Mouse (Mus musculus): ENCODE data around the gene Igsf9. TPM values are rescaled to one million over a fixed set of nuclear protein-coding genes. Genes with fewer than 3 reads are reported as not detected.

Igsf9 gene
- polyA plus RNA-seq, 1 experiment, result 2.2 TPM

DNA sequence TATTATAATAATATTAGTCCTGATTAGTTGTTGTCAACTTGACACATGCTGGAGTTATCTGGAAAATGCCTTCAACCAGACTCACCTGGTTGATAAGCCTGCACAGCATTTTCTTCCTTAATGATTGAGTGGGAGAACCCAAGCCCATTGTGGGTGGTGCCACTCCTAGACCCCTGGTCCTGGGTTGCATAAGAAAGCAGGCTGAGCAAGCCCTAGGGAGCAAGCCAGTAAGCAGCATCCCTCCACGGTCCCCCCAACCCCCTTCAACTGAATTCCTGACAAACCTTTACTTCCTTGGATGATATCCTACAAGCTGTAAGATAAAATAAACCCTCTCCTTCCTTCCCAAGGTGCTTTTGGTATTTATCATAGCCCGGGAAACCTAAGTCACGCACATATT, 24.4 kb upstream of the Igsf9 start:
- Histone ChIP-seq H3K27ac (ENCODE audit: insufficient read depth, low read length) (no peak overlapping the region), H3K4me3 (replicated peaks; ENCODE audit: insufficient read depth, low read depth, low read length) (no peak overlapping the region), H3K4me1 (ENCODE audit: control insufficient read depth, insufficient read depth, low read length) (no peaks in the 10 kb centered on the region), H3K27me3 (ENCODE audit: control insufficient read depth, insufficient read depth, low read length) (no peaks in the 10 kb centered on the region)
- no peak for DNase-seq
- 88% methylated on average over 3 of the region's 3 CpGs for WGBS
- TF ChIP-seq CTCF (IDR thresholded peaks at IDR 0.05; ENCODE audit: borderline replicate concordance, insufficient read depth, low read depth, low read length), result no peak
- TF ChIP-seq POLR2A (IDR thresholded peaks at IDR 0.05; ENCODE audit: borderline replicate concordance, insufficient read depth, low read length), result no peak

DNA sequence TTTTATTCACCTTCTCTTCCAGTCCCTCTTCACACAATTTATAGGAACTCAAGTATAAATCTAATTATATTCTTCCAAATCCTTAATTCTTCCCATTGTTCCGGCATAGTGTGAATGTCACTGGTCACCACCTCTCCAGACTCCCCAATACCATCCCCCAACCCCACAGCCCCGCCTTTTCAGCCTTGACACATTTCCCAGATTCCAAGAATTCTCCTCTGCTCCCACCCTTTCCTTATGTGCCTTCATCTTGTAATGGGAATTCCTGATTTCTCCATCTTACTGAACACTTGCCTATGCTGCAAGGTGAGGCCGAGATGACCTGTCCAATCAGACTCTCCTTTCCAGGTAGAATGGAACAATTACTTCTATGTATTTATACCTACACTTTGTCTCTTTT, 23.5 kb upstream of the Igsf9 start:
- no peak for TF ChIP-seq POLR2A (IDR thresholded peaks at IDR 0.05; ENCODE audit: borderline replicate concordance, insufficient read depth, low read length)
- Histone ChIP-seq H3K27me3 (ENCODE audit: control insufficient read depth, insufficient read depth, low read length) (no peaks in the 10 kb centered on the region), H3K4me3 (replicated peaks; ENCODE audit: insufficient read depth, low read depth, low read length) (no peak overlapping the region), H3K27ac (ENCODE audit: insufficient read depth, low read length) (no peak overlapping the region), H3K4me1 (ENCODE audit: control insufficient read depth, insufficient read depth, low read length) (no peaks in the 10 kb centered on the region)
- no peak for DNase-seq
- 82% methylated on average over 3 of the region's 3 CpGs for WGBS

DNA sequence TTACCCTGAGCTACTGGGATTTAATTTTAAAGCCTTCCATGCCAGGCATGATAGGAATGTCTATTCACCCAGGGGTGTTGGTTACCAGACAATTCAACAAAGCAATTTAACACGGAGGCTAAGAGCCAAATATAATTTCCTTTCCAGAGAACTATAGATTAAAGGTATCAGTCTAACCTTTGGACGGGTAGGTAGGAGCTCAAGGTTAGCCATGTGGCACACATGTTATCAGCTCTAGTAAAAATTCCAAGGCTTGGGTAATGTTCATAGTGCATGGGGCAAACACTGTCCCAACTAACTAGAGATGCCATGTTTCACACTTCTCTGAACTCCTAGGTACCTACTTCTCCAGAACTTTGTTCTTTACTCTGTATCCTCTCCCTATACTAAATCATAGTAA, 20.0 kb upstream of the Igsf9 start:
- no peak overlapping the region for H3K27ac ChIP-seq (ENCODE audit: insufficient read depth, low read length)
- H3K4me3 ChIP-seq (replicated peaks; ENCODE audit: insufficient read depth, low read depth, low read length), result no peak overlapping the region
- H3K27me3 ChIP-seq (ENCODE audit: control insufficient read depth, insufficient read depth, low read length), result no peaks in the 10 kb centered on the region; the same call in 1 of the 2 replicates
- H3K4me1 ChIP-seq (ENCODE audit: control insufficient read depth, insufficient read depth, low read length), result no peaks in the 10 kb centered on the region
- no peak for DNase-seq
- TF ChIP-seq POLR2A (IDR thresholded peaks at IDR 0.05; ENCODE audit: borderline replicate concordance, insufficient read depth, low read length), result no peak
- no peak for TF ChIP-seq CTCF (IDR thresholded peaks at IDR 0.05; ENCODE audit: borderline replicate concordance, insufficient read depth, low read depth, low read length)
- 71% methylated on average over 2 of the region's 2 CpGs for WGBS

DNA sequence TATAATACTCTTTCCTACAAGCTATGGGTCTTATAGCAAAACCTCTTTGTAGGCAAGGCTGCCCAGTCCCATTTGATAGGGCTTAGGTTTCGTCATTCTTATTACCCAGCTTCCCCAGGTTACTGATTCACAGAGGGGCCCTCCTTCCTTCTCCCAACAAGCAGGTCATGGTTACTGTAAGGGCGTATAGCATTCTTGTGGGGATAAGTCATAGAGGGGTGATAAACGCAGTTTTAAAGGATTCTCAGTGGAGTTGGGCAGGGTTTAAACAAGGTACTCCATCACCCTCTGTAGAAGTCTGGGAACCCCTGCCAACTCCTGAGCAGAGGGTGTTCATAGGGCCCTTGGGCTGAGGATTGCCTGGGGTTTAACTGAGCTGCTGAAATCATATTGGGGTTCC, 19.1 kb upstream of the Igsf9 start:
- WGBS, result 86% methylated on average over 3 of the region's 3 CpGs
- no peaks in the 10 kb centered on the region; the same call in 1 of the 2 replicates for H3K27me3 ChIP-seq (ENCODE audit: control insufficient read depth, insufficient read depth, low read length)
- no peaks in the 10 kb centered on the region for H3K4me1 ChIP-seq (ENCODE audit: control insufficient read depth, insufficient read depth, low read length)
- no peak for TF ChIP-seq POLR2A (IDR thresholded peaks at IDR 0.05; ENCODE audit: borderline replicate concordance, insufficient read depth, low read length)
- no peak for TF ChIP-seq CTCF (IDR thresholded peaks at IDR 0.05; ENCODE audit: borderline replicate concordance, insufficient read depth, low read depth, low read length)
- no peak overlapping the region for H3K27ac ChIP-seq (ENCODE audit: insufficient read depth, low read length)
- H3K4me3 ChIP-seq (replicated peaks; ENCODE audit: insufficient read depth, low read depth, low read length), result no peak overlapping the region
- no peak for DNase-seq

DNA sequence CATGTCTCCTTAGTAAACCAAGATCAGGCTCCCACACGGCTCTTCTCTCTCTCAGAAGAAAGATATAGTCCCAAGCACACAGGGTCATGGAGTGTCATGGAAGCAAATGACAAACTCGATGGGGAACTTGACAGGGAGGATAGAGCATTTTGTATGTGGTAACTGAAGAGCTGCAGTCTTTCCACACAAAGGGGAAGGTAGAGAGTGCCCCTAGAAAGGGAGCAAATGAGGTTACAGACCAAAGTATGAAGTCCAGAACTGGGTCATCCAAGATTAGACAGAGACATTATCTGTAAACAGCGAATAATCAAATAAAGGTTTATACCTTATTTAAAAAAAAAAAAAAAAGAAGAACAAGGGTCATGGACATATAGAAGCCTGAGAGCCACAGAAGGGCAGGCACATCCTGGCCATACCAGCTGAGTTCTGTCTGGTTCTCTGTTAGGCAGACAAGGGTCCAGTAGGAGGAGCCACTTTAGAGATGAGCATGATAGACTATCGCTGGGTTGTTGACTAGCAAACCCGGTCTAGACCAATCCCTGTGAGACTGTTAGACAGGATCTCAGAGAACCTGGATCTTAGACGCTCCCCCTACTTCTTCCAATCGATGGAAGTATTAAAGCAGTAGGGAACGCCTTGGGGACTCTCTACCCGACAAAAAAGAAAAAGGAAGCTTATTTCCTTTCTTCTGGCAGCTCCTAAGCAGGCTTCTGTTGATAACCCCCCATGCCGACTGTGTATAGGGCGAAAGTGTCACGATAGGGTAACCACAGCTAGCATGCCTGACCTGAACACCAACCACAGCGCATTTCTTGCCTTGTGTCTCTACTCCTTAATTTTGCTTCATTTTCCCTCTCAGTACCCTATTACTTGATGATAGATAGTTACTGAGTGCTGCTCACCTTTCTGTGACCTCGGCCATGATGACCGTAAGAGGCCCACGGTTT, 17.9 kb upstream of the Igsf9 start:
- no peak overlapping the region for H3K27ac ChIP-seq (ENCODE audit: insufficient read depth, low read length)
- no peak overlapping the region for H3K4me3 ChIP-seq (replicated peaks; ENCODE audit: insufficient read depth, low read depth, low read length)
- no peak for DNase-seq
- H3K4me1 ChIP-seq (ENCODE audit: control insufficient read depth, insufficient read depth, low read length), result no peaks in the 10 kb centered on the region
- TF ChIP-seq CTCF (IDR thresholded peaks at IDR 0.05; ENCODE audit: borderline replicate concordance, insufficient read depth, low read depth, low read length) (no peak), POLR2A (IDR thresholded peaks at IDR 0.05; ENCODE audit: borderline replicate concordance, insufficient read depth, low read length) (no peak)
- H3K27me3 ChIP-seq (ENCODE audit: control insufficient read depth, insufficient read depth, low read length), result no peaks in the 10 kb centered on the region; the same call in 1 of the 2 replicates
- WGBS, result 88% methylated on average over 16 of the region's 16 CpGs

DNA sequence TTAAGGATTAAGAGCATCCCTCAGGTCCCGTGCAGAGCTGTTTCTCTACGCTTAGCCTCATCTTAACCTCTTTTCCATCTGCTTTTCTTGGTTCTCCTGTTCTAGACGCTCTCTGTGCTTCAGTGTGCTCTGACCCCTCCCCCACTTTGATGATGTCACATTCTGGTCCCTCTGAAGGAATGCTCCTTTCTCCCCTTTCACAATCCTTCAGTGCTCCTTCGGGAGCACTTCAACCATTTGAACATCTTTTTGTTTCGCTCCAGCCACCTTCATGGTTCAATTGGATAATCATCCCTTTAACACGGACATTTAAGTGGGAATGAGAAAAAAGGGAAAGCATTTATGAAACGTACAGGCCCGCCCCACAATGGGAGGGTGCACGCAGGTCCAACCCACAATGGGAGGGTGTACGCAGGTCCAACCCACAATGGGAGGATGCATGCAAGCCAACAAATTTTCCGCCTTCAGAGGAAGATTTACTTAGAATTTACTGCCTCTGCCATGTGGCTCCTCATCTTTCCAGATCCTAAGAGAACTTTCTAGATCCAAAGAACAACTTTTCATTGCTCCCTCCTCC, 13.2 kb upstream of the Igsf9 start:
- no peaks in the 10 kb centered on the region; the same call in 1 of the 2 replicates for H3K27me3 ChIP-seq (ENCODE audit: control insufficient read depth, insufficient read depth, low read length)
- TF ChIP-seq CTCF (IDR thresholded peaks at IDR 0.05; ENCODE audit: borderline replicate concordance, insufficient read depth, low read depth, low read length) (no peak), POLR2A (IDR thresholded peaks at IDR 0.05; ENCODE audit: borderline replicate concordance, insufficient read depth, low read length) (no peak)
- no peak for DNase-seq
- H3K27ac ChIP-seq (ENCODE audit: insufficient read depth, low read length), result no peak overlapping the region
- no peak overlapping the region for H3K4me3 ChIP-seq (replicated peaks; ENCODE audit: insufficient read depth, low read depth, low read length)
- 74% methylated on average over 11 of the region's 11 CpGs for WGBS
- H3K4me1 ChIP-seq (ENCODE audit: control insufficient read depth, insufficient read depth, low read length), result no peaks in the 10 kb centered on the region

DNA sequence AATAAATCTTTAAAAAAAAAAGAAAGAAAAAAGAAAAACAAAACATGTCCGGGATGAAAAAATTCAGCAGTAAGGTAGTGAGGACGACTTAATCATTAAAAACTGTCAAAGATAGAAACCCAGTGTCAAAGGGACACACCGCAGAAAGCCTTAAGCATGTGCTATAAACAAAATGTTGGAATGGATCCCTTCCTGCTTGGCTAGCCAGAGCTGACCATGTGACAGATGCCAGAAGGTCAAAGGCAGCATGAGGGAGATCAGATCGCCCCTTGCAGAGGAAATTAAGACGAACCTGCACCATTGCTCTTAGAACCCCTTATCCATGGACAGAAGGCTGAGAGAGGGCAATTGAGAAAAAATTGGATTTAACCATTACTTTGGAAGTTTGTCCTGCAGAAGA, 12.2 kb upstream of the Igsf9 start:
- no peak overlapping the region for H3K27ac ChIP-seq (ENCODE audit: insufficient read depth, low read length)
- H3K27me3 ChIP-seq (ENCODE audit: control insufficient read depth, insufficient read depth, low read length), result no peaks in the 10 kb centered on the region
- H3K4me3 ChIP-seq (replicated peaks; ENCODE audit: insufficient read depth, low read depth, low read length), result no peak overlapping the region
- no peak for DNase-seq
- no peaks in the 10 kb centered on the region for H3K4me1 ChIP-seq (ENCODE audit: control insufficient read depth, insufficient read depth, low read length)
- TF ChIP-seq CTCF (IDR thresholded peaks at IDR 0.05; ENCODE audit: borderline replicate concordance, insufficient read depth, low read depth, low read length), result no peak
- TF ChIP-seq POLR2A (IDR thresholded peaks at IDR 0.05; ENCODE audit: borderline replicate concordance, insufficient read depth, low read length), result no peak
- 51% methylated on average over 5 of the region's 5 CpGs for WGBS
